Mouse (Mus musculus): ENCODE measurements at regions not wholly inside any gene's neighbourhood (a gene's known extent, or its start where the extent isn't known, plus 50 kb on each side); places are given as distances from the start of the nearest gene placed in this dataset.

DNA sequence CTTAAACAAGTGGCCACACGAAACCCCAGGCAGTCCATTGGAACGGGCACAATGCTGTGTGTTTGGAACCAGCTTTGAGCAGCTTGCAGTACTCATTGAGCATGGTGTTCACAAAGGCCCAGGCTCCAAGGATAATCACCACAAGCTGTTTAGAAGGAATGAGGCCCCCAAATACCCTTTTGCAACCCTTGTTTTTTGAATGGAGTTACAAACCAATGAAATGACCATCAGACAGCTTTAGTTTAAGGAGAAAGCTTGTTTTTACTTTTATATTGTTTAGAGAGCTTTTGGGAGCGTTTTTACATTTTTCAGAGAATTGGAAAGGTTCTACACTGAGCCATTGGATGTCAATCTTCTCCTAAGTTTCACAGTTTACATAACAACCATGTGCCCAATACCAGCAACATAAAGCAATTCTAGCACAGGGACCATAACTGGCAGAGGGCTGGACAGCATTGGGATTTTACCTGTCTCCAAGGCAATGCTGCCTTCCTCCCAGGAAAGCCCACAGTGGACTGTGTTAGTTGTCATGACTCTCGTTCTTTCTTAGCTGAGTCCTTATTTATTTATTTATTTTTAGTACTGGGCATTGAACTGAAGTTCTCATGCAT lies 745.1 kb upstream of the Lrrc6 start:
- Histone ChIP-seq H3K4me3 (ENCODE audit: insufficient read depth, low read length) (no peak overlapping the region), H3K4me1 (ENCODE audit: control insufficient read depth, insufficient read depth, low read length) (0 out of 2 replicates have a peak, but pooled peaks cover 3% of the 10 kb centered on the region), H3K27ac (ENCODE audit: insufficient read depth, low read length) (no peak overlapping the region)
- no peak for TF ChIP-seq CTCF (IDR thresholded peaks at IDR 0.05; ENCODE audit: extremely low read depth, insufficient read depth, low read length)
- TF ChIP-seq POLR2A (IDR thresholded peaks at IDR 0.05; ENCODE audit: extremely low read depth, insufficient read depth, low read length): no peak

DNA sequence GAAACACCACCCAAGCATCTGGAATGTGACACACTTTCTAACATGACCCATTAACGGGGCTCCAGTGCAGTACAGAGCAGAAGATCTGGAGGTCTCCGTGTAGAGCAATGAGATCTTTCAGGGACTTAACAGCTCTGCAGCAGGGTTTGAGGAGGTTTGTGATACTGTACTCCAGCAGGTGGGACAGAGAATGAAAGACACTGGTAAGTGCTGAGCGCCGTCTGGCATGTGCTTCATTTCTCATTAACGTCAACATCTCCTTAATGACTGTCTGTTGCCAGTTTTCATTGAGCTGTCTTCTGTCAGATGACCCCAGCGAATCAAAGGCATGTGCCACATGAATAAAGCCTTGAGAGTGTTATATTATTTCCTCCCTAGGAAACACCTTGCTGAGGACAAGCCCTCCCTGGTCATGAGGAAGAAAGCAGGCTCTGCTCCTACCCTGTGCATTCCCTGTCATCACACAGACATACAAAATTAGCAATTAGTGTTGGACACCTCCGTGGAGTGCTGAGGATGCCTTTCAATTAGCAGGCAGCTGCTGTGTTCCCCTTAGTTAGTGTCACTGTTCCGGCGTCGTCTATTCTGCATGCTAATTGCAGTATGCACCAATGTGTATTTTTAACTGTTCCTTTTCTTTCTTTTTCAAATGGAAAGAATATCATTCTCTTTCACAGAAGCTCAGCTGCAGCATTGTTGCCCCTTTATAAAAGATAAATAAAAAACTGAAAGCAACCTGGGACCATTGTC lies 744.4 kb upstream of the Lrrc6 start:
- TF ChIP-seq POLR2A (IDR thresholded peaks at IDR 0.05; ENCODE audit: extremely low read depth, insufficient read depth, low read length) (no peak), CTCF (IDR thresholded peaks at IDR 0.05; ENCODE audit: extremely low read depth, insufficient read depth, low read length) (no peak)
- Histone ChIP-seq H3K4me3 (ENCODE audit: insufficient read depth, low read length) (no peak overlapping the region), H3K4me1 (ENCODE audit: control insufficient read depth, insufficient read depth, low read length) (0 out of 2 replicates have a peak, but pooled peaks cover 3% of the 10 kb centered on the region), H3K27ac (ENCODE audit: insufficient read depth, low read length) (no peak overlapping the region)

DNA sequence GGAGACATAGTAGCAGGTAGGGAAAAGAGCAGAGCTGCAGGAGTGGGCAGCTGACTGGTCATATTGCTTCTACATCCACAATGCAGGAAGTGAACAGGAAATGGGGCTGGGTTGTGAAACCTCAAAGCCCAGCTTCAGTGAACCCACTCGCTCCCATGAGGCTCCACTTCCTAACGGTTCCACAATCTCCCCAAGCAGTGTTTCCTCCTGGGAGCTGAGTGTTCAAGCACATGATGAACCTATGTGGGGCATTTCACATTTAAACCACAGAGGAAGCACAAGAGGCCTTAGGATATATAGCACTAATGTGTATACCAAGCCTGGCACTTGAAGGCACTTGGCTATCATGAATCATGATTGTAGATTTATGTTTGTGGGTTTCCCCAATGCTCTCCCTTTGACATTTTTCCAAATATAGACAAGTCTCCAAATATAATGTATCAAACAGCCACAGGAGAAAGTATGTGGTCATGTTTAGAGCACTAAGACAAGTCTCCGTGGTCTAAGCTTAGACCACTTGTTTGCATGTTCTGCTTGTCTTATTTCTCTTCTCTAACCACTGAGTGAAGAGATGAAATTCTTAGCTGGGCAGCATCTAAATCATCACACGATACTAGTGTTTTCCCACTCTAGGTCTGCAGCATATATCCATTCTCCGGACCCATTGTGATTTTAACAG lies 734.5 kb upstream of the Lrrc6 start:
- no peak overlapping the region for H3K27ac ChIP-seq (ENCODE audit: insufficient read depth, low read length)
- H3K4me1 ChIP-seq (ENCODE audit: control insufficient read depth, insufficient read depth, low read length): no peaks in the 10 kb centered on the region
- TF ChIP-seq POLR2A (IDR thresholded peaks at IDR 0.05; ENCODE audit: extremely low read depth, insufficient read depth, low read length): no peak
- TF ChIP-seq CTCF (IDR thresholded peaks at IDR 0.05; ENCODE audit: extremely low read depth, insufficient read depth, low read length): no peak
- H3K4me3 ChIP-seq (ENCODE audit: insufficient read depth, low read length): no peak overlapping the region

DNA sequence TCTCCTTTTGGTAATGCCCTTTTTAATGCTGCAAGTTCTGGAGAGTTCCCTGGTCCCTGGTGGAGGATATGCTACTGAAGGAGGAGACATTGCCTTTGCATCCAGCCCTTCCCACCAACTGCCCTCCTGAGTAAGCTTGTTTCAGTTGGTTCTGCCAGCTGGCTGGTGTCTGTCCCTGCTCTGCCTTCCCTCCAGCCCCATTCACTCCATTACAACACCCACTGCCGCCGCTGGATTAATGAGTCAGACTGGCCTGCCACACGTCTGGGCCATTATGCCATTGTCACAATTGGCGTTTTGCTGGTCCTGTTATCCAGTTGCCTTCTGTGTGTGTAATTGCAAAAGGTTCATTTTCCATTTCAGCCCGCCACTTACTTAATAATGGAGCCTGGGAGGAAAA lies 728.6 kb upstream of the Lrrc6 start:
- Histone ChIP-seq H3K4me1 (ENCODE audit: control insufficient read depth, insufficient read depth, low read length) (no peaks in the 10 kb centered on the region; the same call in 1 of the 2 replicates), H3K4me3 (ENCODE audit: insufficient read depth, low read length) (no peak overlapping the region), H3K27ac (ENCODE audit: insufficient read depth, low read length) (no peak overlapping the region)
- TF ChIP-seq CTCF (IDR thresholded peaks at IDR 0.05; ENCODE audit: extremely low read depth, insufficient read depth, low read length): no peak
- TF ChIP-seq POLR2A (IDR thresholded peaks at IDR 0.05; ENCODE audit: extremely low read depth, insufficient read depth, low read length): no peak

DNA sequence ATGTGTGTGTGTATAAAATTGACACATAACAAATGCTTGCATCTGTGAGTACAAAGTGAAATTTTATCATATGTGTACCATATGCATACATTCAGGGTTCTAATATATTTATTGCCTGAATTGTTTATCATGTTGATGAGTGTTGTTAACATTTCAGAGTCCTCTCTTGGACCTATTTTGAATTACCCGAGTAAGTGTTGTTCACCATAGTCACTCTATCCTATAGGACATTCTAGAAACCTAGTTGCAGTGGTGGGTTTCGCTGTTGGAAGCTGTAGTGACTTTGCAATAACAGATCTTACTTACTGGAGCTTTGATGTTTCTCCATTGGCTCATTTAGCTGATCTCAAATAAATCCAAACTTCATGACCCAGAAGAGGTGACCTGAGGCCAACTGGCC lies 727.9 kb upstream of the Lrrc6 start:
- H3K4me3 ChIP-seq (ENCODE audit: insufficient read depth, low read length): no peak overlapping the region
- TF ChIP-seq CTCF (IDR thresholded peaks at IDR 0.05; ENCODE audit: extremely low read depth, insufficient read depth, low read length): no peak
- H3K4me1 ChIP-seq (ENCODE audit: control insufficient read depth, insufficient read depth, low read length): no peaks in the 10 kb centered on the region; the same call in 1 of the 2 replicates
- H3K27ac ChIP-seq (ENCODE audit: insufficient read depth, low read length): no peak overlapping the region

DNA sequence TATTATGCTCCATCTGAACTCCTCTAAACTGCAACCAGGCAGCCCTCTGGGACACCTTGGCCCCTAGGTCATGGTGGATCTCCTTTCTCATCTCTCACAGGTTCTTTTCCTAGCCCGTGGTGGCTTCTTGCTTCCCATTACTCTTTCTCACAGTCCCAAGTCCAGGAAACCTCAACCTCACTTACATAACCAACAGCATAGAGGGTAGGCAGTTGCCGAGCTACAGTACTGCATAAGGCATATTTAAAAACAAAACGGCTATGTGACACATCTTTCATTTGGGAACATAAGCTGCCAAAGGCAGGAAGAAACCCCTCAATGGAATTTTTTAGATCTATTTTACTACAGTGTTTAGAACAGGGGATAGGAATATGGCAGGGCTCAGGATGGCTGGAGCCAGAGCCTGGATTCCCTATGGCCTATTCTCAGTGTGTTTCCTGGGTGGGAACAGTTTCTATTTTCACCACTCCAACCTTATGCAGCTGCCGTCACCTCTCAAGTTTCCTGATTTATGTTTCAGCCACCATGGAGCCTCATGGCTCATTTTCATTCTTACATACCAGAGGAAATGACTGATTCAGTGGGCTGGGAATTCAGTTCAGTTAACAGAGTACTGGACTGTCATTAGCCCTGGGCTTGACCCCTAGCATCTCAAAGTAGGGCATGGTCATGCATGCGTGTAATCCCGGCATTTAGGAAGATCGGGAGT lies 726.9 kb upstream of the Lrrc6 start:
- Histone ChIP-seq H3K27ac (ENCODE audit: insufficient read depth, low read length) (no peak overlapping the region), H3K4me1 (ENCODE audit: control insufficient read depth, insufficient read depth, low read length) (no peaks in the 10 kb centered on the region; the same call in 1 of the 2 replicates), H3K4me3 (ENCODE audit: insufficient read depth, low read length) (no peak overlapping the region)
- TF ChIP-seq POLR2A (IDR thresholded peaks at IDR 0.05; ENCODE audit: extremely low read depth, insufficient read depth, low read length) (no peak), CTCF (IDR thresholded peaks at IDR 0.05; ENCODE audit: extremely low read depth, insufficient read depth, low read length) (no peak)

DNA sequence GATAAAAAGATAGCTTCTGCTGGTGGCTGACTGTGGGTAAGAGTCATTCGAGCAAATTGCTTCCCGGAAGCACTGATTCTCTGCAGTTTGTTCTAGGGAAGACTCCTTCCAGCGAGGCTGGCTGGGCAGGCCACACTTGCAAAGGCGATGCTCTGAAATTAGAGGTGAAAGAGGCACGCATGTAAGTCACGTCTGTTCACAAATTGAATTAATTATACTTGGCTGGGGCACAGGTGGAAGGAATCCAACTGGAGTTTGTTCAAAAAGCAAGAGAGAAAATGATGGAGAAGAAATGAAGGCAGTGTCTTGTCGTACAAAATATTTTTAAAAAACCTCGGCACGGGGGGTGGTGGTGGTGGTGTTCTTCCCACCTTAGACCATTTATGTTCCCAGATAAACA lies 726.2 kb upstream of the Lrrc6 start:
- Histone ChIP-seq H3K4me1 (ENCODE audit: control insufficient read depth, insufficient read depth, low read length) (no peaks in the 10 kb centered on the region; the same call in 1 of the 2 replicates), H3K4me3 (ENCODE audit: insufficient read depth, low read length) (no peak overlapping the region), H3K27ac (ENCODE audit: insufficient read depth, low read length) (no peak overlapping the region)
- no peak for TF ChIP-seq CTCF (IDR thresholded peaks at IDR 0.05; ENCODE audit: extremely low read depth, insufficient read depth, low read length)
- no peak for TF ChIP-seq POLR2A (IDR thresholded peaks at IDR 0.05; ENCODE audit: extremely low read depth, insufficient read depth, low read length)
